8 mouse cellular contexts compared by ENCODE assay signal in genomic region chr14:26667991-26668370, GRCm38 (mm10). TPM values are rescaled to one million over a fixed set of nuclear protein-coding genes. Genes with fewer than 3 reads are reported as not detected.
DNase-seq lines count a peak whose midpoint lies in the region; ATAC-seq and TF ChIP-seq lines count a peak whose summit lies in the region.

No protein-coding gene starts in this region.

- no peaks in the 10 kb centered on the region for H3K27me3 ChIP-seq in heart, postnatal 0 days (ENCODE audit: control insufficient read depth, insufficient read depth, low read length)
- H3K27me3 ChIP-seq in MEL (ENCODE audit: control insufficient read depth in 1 of 2, insufficient read depth in 2 of 2, low read length in 2 of 2) = no peaks in the 10 kb centered on the region
- no peaks in the 10 kb centered on the region for H3K27me3 ChIP-seq in hindbrain, embryonic 10.5 days (ENCODE audit: insufficient read depth, poor library complexity, severe bottlenecking)
- no peaks in the 10 kb centered on the region for H3K27me3 ChIP-seq in midbrain, embryonic 11.5 days (ENCODE audit: control insufficient read depth, insufficient read depth, low read length)

- H3K4me3 ChIP-seq in heart, postnatal 0 days (ENCODE audit: low read depth, low read length) = peak overlapping the region; percentile 91
- H3K4me3 ChIP-seq in MEL (ENCODE audit: control insufficient read depth in 1 of 2, insufficient read depth in 1 of 2, low read depth in 2 of 2, low read length in 2 of 2) = peak overlapping the region; percentile 50 to 88
- peak overlapping the region; percentile 99 for H3K4me3 ChIP-seq in hindbrain, embryonic 10.5 days
- H3K4me3 ChIP-seq in midbrain, embryonic 11.5 days (ENCODE audit: low read depth, low read length) = peak overlapping the region; percentile 96

- 13% methylated on average over 6 of the region's 6 CpGs for WGBS in heart, postnatal 0 days
- 35% methylated on average over 6 of the region's 6 CpGs for WGBS in hindbrain, embryonic 10.5 days
- WGBS in midbrain, embryonic 11.5 days = 28% methylated on average over 6 of the region's 6 CpGs

- H3K4me1 ChIP-seq in heart, postnatal 0 days (ENCODE audit: control insufficient read depth, insufficient read depth) = peaks cover 25% of the 10 kb centered on the region
- H3K4me1 ChIP-seq in MEL (ENCODE audit: control insufficient read depth in 1 of 2, insufficient read depth in 2 of 2, low read length in 2 of 2) = peaks cover 10 to 15% of the 10 kb centered on the region in 2 experiments
- peaks cover 33% of the 10 kb centered on the region for H3K4me1 ChIP-seq in hindbrain, embryonic 10.5 days (replicated peaks)
- H3K4me1 ChIP-seq in midbrain, embryonic 11.5 days (ENCODE audit: control insufficient read depth, insufficient read depth, low read length) = peaks cover 18% of the 10 kb centered on the region

- TF ChIP-seq CTCF in heart, postnatal 0 days (IDR thresholded peaks at IDR 0.05; ENCODE audit: low read depth) = no peak
- no peak for TF ChIP-seq CTCF in MEL (IDR thresholded peaks at IDR 0.05 in 2 of 3, conservative IDR thresholded peaks at IDR 0.05 in 1 of 3; ENCODE audit: control insufficient read depth in 1 of 3, insufficient read depth in 1 of 3, low read depth in 2 of 3, low read length in 3 of 3, poor library complexity in 1 of 3, severe bottlenecking in 1 of 3)

- peak overlapping the region; percentile 97 for H3K4me2 ChIP-seq in heart, postnatal 0 days (ENCODE audit: low read depth, low read length)
- peak overlapping the region; percentile 84 for H3K4me2 ChIP-seq in midbrain, embryonic 11.5 days

- no peak for TF ChIP-seq RAD21 in MEL (IDR thresholded peaks at IDR 0.05; ENCODE audit: low read depth, low read length)

- no peak for TF ChIP-seq EP300 in heart, postnatal 0 days (IDR thresholded peaks at IDR 0.05; ENCODE audit: low read depth)
- TF ChIP-seq EP300 in MEL (IDR thresholded peaks at IDR 0.05; ENCODE audit: low read depth in 1 of 2, low read length in 2 of 2) = no peak

- peaks cover 40% of the 10 kb centered on the region for H3K79me2 ChIP-seq in MEL (ENCODE audit: control insufficient read depth, insufficient read depth, low read length, poor library complexity)

- TF ChIP-seq POLR2A in MEL (IDR thresholded peaks at IDR 0.05; ENCODE audit: control insufficient read depth in 1 of 2, insufficient read depth in 1 of 2, low read depth in 1 of 2, low read length in 2 of 2, poor library complexity in 1 of 2) = no peak

- no peaks in the 10 kb centered on the region for H3K9me3 ChIP-seq in heart, postnatal 0 days (replicated peaks; ENCODE audit: control insufficient read depth, low read length)
- H3K9me3 ChIP-seq in MEL (replicated peaks; ENCODE audit: insufficient read depth, low read length) = no peaks in the 10 kb centered on the region
- no peaks in the 10 kb centered on the region for H3K9me3 ChIP-seq in hindbrain, embryonic 10.5 days
- H3K9me3 ChIP-seq in midbrain, embryonic 11.5 days (ENCODE audit: control insufficient read depth, low read length) = no peaks in the 10 kb centered on the region

- H3K9ac ChIP-seq in heart, postnatal 0 days (replicated peaks; ENCODE audit: low read depth, low read length) = peak overlapping the region; percentile 84
- H3K9ac ChIP-seq in MEL (ENCODE audit: control insufficient read depth, low read depth, low read length, poor library complexity, severe bottlenecking) = peak overlapping the region; percentile 90
- H3K9ac ChIP-seq in midbrain, embryonic 11.5 days (ENCODE audit: low read length) = peak overlapping the region; percentile 86

- H3K36me3 ChIP-seq in heart, postnatal 0 days (replicated peaks; ENCODE audit: control insufficient read depth, insufficient read depth, low read length) = peaks cover 22% of the 10 kb centered on the region
- H3K36me3 ChIP-seq in MEL (ENCODE audit: control insufficient read depth in 1 of 2, insufficient read depth in 2 of 2, low read length in 2 of 2) = peaks cover 8 to 33% of the 10 kb centered on the region in 2 experiments
- peaks cover 34% of the 10 kb centered on the region for H3K36me3 ChIP-seq in hindbrain, embryonic 10.5 days
- H3K36me3 ChIP-seq in midbrain, embryonic 11.5 days (ENCODE audit: control insufficient read depth, insufficient read depth, low read length) = peaks cover 3% of the 10 kb centered on the region; the same call in 1 of the 2 replicates

- DNase-seq in heart, postnatal 0 days (ENCODE audit: low spot score) = no peak
- DNase-seq in heart, postnatal 25 days (ENCODE audit: low spot score) = no peak
- peak; percentile 51 for DNase-seq in MEL (ENCODE audit: low read depth, low spot score)
- no peak for DNase-seq in hindbrain, embryonic 10.5 days (ENCODE audit: low spot score)
- DNase-seq in midbrain, embryonic 11.5 days (ENCODE audit: low spot score, missing footprints) = peak; percentile 91
- DNase-seq in right cerebral cortex, postnatal 10 days (ENCODE audit: low spot score in 2 of 2) = no peak
- no peak for DNase-seq in right cerebral cortex, postnatal 25 days
- no peak for DNase-seq in testis, postnatal 10 days (ENCODE audit: low spot score)

- no peak for ATAC-seq in heart, postnatal 0 days (ENCODE audit: insufficient read depth, low read depth)
- ATAC-seq in midbrain, embryonic 11.5 days (ENCODE audit: low FRiP score) = no peak

- H3K27ac ChIP-seq in heart, postnatal 0 days (ENCODE audit: low read depth) = peak overlapping the region; percentile 92
- no peak overlapping the region for H3K27ac ChIP-seq in MEL (ENCODE audit: control insufficient read depth, low read depth, low read length)
- peak overlapping the region; percentile 97 for H3K27ac ChIP-seq in hindbrain, embryonic 10.5 days
- H3K27ac ChIP-seq in midbrain, embryonic 11.5 days (ENCODE audit: low read depth, low read length) = no peak overlapping the region

- intact Hi-C loops in heart, postnatal 25 days (cut with DNase I) = loop anchor here (10.0 kb wide), 2 partner anchors 297 to 357 kb away; no protein-coding TSS in a partner anchor

TF ChIP-seq in MEL, 35 proteins besides CTCF, POLR2A, EP300 and RAD21:
- TF ChIP-seq MEF2A (IDR thresholded peaks at IDR 0.05; ENCODE audit: extremely low read depth, insufficient replicate concordance, low read depth, low read length, poor library complexity, severe bottlenecking) (no peak), ZNF384 (IDR thresholded peaks at IDR 0.05; ENCODE audit: low read depth, low read length) (no peak), NRF1 (IDR thresholded peaks at IDR 0.05; ENCODE audit: insufficient read depth, low read depth, low read length, poor library complexity, severe bottlenecking) (no peak)
TF ChIP-seq in MEL: peak in this region for 0.

RNA-seq across cellular contexts. Expression of gene Pde12, which starts 1.7 kb away (rescaled TPM):
- 9.4 and 12.0 TPM in 2 replicates for total RNA-seq in heart, postnatal 0 days (2014; rRNA removed; ENCODE audit: low replicate concordance)
- 4.3 and 4.9 TPM in 2 replicates for polyA plus RNA-seq in heart, postnatal 0 days (2015; fragmentation: Nextera tagmentation; extraction: Ambion mirVana)
- 1 to 10 TPM; 4.5 to 4.6 TPM for total RNA-seq in heart, postnatal 25 days (2021)
- 15.7 and 18.0 TPM in 2 replicates for total RNA-seq in MEL (2012; rRNA removed)
- 10 to 100 TPM in 1 of 2 experiments, not detected in 1; 19.8 TPM for polyA plus RNA-seq in MEL (2012; ENCODE audit: insufficient read depth in 1 of 2, insufficient read length in 2 of 2, low read depth in 1 of 2, low replicate concordance in 2 of 2, missing spikeins in 1 of 2)
- polyA plus RNA-seq in hindbrain, embryonic 10.5 days (2016; fragmentation: Nextera tagmentation; extraction: Ambion mirVana) = 11.5 and 12.0 TPM in 2 replicates
- polyA plus RNA-seq in midbrain, embryonic 11.5 days (2014; fragmentation: Nextera tagmentation; extraction: Ambion mirVana) = 12.4 and 13.7 TPM in 2 replicates

RNA-seq across cellular contexts. Expression of gene Dnah12, which starts 25.1 kb away (rescaled TPM):
- 6.3 TPM in 1 of 2 replicates, not detected in the other for total RNA-seq in heart, postnatal 0 days (2014; rRNA removed; ENCODE audit: low replicate concordance)
- polyA plus RNA-seq in heart, postnatal 0 days (2015; fragmentation: Nextera tagmentation; extraction: Ambion mirVana) = 0.05 TPM in 1 of 2 replicates, not detected in the other
- under 1 TPM; 0.03 to 0.06 TPM for total RNA-seq in heart, postnatal 25 days (2021)
- 0.04 and 0.10 TPM in 2 replicates for total RNA-seq in MEL (2012; rRNA removed)
- polyA plus RNA-seq in MEL (2012; ENCODE audit: insufficient read depth in 1 of 2, insufficient read length in 2 of 2, low read depth in 1 of 2, low replicate concordance in 2 of 2, missing spikeins in 1 of 2) = under 1 TPM in 1 of 2 experiments, not detected in 1; 0.10 TPM
- 0.09 TPM in 1 of 2 replicates, not detected in the other for polyA plus RNA-seq in hindbrain, embryonic 10.5 days (2016; fragmentation: Nextera tagmentation; extraction: Ambion mirVana)
- polyA plus RNA-seq in midbrain, embryonic 11.5 days (2014; fragmentation: Nextera tagmentation; extraction: Ambion mirVana) = 0.06 TPM in 1 of 2 replicates, not detected in the other

RNA-seq across cellular contexts. Expression of gene Arf4, which starts 30.1 kb away (rescaled TPM):
- total RNA-seq in heart, postnatal 0 days (2014; rRNA removed; ENCODE audit: low replicate concordance) = 104 and 119 TPM in 2 replicates
- 264 and 270 TPM in 2 replicates for polyA plus RNA-seq in heart, postnatal 0 days (2015; fragmentation: Nextera tagmentation; extraction: Ambion mirVana)
- 10 to 100 TPM; 72.4 to 77.6 TPM for total RNA-seq in heart, postnatal 25 days (2021)
- total RNA-seq in MEL (2012; rRNA removed) = 50.9 and 51.5 TPM in 2 replicates
- 10 to 100 TPM in 1 of 2 experiments, not detected in 1; 87.6 TPM for polyA plus RNA-seq in MEL (2012; ENCODE audit: insufficient read depth in 1 of 2, insufficient read length in 2 of 2, low read depth in 1 of 2, low replicate concordance in 2 of 2, missing spikeins in 1 of 2)
- polyA plus RNA-seq in hindbrain, embryonic 10.5 days (2016; fragmentation: Nextera tagmentation; extraction: Ambion mirVana) = 477 and 484 TPM in 2 replicates
- polyA plus RNA-seq in midbrain, embryonic 11.5 days (2014; fragmentation: Nextera tagmentation; extraction: Ambion mirVana) = 586 and 633 TPM in 2 replicates

Comparison
In these comparisons a context has a peak if more than half of its experiments do, and no peak if none do; other contexts are left out.
1. DNase-seq: peak in MEL (single experiment) and midbrain, embryonic 11.5 days (single experiment); none in heart, postnatal 0 days (single experiment), heart, postnatal 25 days (single experiment), hindbrain, embryonic 10.5 days (single experiment), right cerebral cortex, postnatal 10 days (0 of 2), right cerebral cortex, postnatal 25 days (single experiment) and testis, postnatal 10 days (single experiment).
2. H3K27ac ChIP-seq: peak in heart, postnatal 0 days (single experiment) and hindbrain, embryonic 10.5 days (single experiment); none in MEL (single experiment) and midbrain, embryonic 11.5 days (single experiment).
3. Peak in every context shown above with its lines, with median percentiles within 50 percentile points of each other: H3K4me3 ChIP-seq and H3K9ac ChIP-seq.